Mouse (Mus musculus) adrenal gland, adult (tissue): ENCODE measurements around the gene Atxn7l1.
A peak's percentile ranks its signal among the peaks of the same experiment; 100 is the strongest.
"Not testable (repeated sequence)": the region's sequence is repeated elsewhere in the genome, so short reads cannot be mapped to it uniquely, and the experiment has no call there.

Source experiments
- DNase-seq, 2 experiments: peaks; one replicate each; pipeline ENCODE4 v3.0.0; 2022 to 2023; ENCODE audit warnings: low spot score in 1 of 2; ENCODE audit not compliant: inconsistent age in 2 of 2

Gene Atxn7l1

DNA sequence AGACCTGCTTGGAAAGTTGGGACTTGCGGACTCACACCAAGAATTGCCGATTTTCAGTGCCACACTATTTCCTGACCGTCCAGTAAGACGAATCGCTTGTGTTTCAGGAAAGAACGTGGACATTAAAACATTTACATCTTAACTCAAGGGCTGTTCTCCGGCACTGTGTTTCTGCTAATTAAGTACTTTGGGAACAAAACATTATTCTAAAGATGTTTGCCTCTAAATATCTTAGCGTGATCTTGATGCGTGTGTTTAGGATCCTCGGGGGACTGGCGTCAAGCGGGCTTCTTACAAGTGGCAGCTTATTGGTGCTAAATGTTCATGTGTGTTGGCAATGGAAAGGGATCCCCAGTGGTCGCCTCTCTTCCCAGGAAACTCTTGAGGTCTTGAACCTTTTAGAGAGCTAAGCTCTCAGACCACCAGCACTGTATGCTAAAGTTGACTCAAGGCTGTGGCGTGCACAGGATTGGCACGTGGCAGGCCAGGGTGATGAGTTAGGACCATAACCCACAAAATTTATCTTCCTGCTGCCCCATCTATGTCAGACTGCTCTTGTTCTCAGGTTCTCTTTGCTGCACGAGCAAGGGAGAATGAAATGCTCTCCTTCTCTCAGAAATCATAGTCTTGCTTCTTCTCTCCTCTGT is 2.2 kb downstream of the Atxn7l1 start:
- DNase-seq = no peak

DNA sequence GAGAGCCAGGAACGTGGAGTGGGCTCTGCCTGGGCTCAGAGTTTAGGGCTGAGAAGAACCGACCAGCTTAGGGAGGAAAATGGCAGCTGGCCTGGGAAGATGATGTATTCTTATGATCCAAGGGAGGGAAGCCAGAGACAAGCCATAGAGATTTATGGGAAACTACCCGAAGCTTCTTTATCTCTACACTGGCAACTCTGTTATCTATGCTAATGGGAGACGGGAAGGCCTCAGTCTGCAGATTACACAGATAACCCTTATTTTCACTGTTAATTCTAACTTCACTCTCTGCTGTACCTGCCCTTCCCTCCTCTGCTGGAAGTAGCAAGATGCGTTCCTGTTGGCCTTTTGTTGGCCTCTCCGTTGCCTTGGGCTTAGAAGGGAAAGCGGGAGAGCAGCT is 5.6 kb downstream of the Atxn7l1 start:
- DNase-seq = no peak

DNA sequence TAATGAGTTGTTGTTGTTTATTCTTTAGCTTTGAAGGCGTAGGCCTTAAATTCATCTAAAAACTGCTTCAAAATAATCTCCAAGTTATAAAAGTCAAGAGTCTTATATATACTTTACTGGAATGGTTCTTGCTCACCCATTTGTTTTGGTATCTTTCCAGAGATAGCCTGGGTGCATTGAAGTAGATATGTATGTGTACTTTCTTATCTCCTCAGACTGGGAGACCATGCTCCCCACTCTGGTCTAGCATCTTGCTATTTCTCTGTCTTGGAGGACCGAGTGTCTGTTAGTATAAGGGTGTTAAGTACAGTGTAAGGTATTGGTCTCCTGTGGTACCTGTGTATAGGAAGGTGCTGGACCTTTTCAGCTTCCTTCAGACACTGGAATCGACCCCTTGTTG is 6.4 kb downstream of the Atxn7l1 start:
- DNase-seq = no peak

DNA sequence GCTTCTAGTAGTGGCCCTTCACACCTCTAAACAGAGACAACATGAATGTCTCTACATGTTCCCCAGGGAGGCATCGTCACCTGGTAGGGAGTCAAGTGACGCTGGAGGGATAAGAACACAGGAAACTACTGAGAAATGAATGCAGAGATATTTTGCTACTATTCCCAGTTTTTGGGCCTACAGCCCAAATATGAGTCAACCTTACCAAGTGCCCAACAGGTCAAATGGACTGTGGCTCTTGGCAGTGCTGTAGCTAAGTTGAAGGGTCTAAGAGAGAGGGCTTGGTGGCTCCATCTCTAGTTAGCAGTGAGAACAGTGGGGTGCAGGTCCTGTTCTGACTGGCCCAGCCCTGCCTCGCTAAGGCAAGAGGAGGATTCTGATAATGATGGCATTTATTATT is 7.2 kb downstream of the Atxn7l1 start:
- no peak for DNase-seq

DNA sequence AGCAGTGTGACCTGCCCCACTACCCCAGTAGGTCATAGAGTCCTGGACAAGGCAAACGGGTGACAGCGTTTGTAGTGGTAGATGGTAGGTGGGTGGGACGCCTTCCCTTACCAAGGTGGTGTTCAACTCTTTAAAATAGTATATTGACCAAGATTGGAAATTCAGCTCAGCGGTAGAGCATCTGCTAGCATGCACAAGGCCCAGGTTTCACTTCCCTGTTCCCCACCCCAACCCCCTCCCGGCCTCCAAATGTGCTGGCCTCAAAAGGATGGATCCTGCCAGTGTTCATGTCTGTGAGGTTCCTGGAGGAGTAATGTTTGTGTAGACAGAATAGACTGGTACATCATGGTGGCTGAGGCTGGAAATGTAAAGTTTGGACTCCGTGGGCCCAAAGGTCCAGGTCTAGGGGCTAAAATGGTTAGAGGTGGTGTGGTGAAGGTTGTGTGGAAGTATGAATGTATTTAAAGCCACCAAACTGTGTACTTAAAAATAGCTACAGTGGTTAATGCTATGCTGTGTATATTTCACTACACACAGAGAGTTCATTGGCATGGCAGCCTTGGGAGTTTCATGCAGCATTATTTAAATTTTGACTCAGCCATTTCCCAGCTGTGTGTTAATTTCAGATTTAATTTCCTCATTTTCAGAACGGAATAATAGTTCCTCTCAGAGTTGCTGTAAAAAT is 9.0 kb downstream of the Atxn7l1 start:
- DNase-seq = no peak

DNA sequence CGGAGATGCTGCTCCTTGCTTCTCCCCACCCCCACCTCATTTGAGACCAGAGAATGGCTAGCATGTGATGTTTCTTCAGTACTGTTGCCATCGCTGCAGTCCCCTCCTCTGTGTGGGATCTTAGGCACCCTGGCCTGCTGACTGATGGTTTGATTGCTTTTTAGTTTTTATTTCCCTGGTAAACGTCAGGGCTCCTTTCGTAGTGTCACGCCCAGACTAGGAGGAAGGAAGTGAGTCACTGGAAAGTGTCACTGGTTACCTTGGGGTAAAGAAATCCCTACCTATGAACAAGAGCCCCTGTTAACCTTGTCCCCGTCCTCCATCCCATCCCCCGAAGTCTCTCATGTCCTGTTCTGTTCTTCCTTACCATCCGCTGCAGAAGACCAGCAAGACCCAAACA is 10.8 kb downstream of the Atxn7l1 start:
- DNase-seq = no peak

DNA sequence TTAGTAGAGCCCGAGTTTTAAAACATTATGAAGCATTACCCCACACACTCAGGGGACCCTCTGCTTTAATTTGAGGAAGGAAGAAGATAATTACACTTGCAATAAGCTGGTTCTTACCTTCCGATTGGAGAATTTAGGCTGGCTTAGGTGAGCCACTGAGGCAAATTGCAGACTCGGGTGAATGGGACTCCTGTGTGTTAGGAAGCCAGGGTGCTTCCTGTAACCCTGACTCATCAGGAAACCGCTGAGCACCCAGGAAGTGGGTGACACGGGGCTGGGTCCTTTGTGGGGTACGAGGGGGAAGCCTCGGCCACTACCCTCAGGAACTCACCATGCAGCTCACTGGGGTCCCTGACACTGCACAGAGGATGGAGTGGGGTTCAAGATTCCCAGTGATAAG is 12.9 kb downstream of the Atxn7l1 start:
- no peak for DNase-seq

DNA sequence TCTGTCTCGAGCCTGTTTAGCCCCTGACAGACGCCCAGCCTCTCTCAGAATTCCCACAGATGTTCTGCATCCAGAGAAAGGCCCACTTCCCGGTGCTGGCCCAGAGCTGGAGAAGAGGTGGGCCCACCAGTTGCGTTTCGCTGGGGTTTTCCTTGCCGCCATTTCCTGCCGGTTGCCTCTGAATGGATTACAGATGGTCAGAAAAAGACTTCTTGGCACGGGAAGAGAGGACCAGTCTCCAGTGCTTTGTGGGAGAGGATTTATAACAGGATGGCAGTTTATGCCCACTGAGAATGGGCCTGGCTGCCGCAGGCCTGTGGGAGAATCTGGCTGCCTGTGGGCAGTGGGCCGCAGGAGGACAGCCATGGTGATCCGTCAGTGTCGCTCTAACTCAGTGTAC is 15.0 kb downstream of the Atxn7l1 start:
- no peak for DNase-seq

DNA sequence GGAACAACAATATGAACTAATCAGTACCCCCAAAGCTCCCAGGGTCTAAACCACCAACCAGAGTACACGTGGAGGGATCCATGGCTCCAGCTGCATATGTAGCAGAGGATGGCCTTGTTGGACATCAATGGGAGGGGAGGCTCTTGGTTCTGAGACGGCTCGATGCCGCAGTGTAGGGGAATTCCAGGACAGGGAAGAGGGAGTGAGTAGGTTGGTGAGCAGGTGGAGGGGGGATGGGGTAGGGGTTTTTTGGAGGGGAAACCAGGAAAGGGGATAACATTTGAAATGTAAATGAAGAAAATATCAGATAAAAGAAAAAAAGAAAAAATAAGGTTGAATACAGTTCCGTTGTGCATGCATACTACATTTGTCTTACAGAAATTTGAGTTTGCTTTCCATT is 16.5 kb downstream of the Atxn7l1 start:
- not testable (repeated sequence) for DNase-seq

DNA sequence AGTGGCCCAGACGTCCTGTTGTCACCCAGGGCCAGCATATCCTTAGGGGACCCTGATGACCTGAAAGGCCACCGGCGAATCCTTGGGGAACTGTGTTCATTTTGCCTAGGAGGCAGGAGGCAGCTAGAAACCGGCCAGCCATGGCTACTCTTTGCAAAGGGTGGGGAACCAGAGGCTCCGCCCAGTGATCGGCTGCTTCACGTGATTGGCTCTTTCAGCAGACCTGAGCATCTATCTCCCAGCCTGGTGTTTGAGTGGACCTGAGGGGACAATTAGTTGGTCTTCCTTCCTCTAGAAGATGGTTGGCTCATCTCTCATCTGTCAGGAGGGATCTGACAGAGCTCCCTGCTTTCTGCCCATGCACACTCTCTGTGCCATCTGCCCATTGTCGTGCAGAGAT is 19.2 kb downstream of the Atxn7l1 start:
- DNase-seq = no peak

DNA sequence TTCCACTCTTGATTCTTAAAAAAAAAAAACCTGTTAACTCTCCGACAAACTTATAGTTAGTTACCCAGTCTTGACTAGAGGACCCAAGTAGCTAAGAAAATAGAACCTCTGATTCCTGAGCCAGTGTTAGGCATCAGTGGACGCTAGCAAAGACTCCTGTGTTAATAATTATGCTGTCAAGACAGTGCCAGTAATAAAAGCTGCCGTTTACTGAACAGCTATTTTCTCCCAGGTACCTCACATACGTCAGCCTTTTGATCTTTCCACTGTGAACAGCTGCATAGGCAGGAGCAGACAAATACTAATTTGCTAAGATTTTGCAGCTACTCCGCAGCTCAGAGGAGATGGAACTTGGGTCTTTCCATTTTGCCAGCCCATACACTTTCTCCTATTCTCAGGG is 20.1 kb downstream of the Atxn7l1 start:
- DNase-seq = no peak

DNA sequence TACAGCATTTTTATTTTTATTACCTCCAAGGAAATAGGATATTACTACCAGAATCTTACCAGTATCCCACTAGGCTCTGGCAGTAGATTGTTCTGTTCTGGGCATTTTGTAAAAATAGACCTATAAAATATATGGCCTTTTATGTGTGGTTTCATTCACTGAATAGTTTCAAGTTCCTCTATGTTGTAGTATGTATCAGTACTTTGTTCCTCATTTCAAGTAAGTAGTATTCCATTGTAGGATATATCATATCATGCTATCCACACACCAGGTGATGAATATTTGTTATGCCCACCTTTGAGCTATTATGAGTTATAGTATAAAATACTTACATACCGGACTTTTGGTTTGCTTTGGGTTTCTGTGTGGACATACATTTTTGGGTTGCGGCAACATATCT is 21.0 kb downstream of the Atxn7l1 start:
- no peak for DNase-seq

DNA sequence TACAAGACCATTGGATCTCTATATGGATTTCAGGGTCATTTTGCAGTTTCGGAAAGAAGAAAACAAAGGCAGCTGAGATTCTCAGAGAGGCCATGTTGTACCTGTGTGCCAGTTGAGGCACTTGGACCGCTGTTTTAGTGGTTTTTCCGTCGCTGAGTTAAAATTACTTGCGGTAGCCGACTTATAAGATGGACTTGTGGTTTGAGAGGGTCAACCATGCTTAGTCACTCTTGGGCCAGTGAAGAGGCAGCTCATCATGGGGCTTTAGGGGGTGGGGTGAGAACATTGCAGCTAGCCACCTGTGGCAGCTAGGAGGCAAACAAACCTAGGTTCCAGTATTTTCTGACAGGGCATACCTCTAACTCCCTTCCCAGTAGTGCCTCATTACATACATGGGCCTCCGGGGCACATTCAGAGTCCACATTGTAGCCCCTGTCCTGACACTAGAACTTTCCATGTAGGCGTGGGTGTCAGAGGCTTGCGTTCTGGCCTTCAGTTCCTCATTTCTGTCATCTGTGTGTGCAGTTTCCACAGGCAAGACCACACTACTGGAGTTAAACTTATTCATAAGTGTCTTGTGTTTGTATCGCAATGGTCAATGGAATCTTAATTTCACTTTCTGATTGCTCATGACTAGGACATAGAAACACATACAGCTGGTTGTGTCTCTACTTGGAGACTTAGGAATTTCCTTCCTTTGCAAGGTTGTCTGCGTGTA is 22.4 kb downstream of the Atxn7l1 start:
- no peak for DNase-seq

DNA sequence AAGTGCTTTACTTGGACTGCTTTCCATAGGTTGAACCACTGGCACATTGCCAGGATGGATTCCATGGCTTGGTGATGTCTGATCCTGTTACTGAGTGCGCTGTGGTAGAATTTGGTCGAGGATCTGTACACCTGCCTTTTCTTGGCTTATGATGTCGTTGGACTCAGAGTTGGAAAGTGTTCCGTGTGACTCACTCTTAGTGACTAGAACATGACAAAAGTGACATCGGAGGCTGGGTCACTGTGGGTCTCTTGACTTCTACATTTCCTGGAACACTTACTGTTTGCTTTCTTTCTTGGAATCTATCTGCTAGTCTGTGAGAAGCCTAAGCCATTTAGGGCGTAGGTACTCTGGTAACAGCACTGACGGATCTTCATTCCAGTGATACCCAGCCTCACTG is 23.3 kb downstream of the Atxn7l1 start:
- DNase-seq = peak in 1 of 2 experiments; percentile 65

DNA sequence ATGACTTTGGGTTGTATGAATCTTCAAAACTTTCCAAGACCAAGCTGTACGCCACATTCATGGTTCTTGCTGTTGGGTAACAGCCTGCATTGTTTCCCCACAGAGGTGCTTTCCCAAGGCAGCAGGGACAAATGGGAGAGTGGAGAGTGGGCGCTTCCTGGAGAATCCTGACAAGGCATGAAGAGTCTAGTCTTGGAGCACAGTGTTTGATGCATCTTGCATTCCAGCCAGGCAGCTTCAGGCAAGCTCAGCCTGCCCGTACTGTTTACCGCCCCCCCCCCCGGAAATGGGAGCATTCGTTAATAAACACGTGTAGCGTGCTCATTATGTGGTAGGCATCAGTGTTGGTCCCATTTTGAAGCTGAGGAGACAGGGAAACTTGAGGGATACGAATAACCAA is 25.4 kb downstream of the Atxn7l1 start:
- DNase-seq = no peak

DNA sequence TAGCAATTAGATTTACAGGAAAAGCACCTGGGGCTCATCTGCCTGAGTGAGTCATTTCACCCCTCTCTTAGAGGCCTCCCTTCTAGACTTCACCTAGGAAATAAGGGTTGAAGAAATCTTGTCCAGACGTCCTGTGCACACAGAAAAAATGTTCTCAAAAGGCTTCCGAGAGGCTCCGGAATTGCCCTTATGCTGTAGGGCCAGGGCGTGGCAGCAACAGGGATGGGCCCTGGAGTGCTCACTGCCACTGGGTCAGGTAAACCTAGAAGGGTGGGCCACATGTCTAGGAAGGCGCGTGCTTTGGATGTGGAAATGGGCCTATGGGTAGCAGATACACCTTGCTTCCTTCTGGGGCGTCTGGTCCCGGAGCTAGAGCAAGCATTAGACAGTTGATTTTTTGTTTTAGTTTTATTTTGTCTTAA is 26.2 kb downstream of the Atxn7l1 start:
- peak in 1 of 2 experiments; percentile 45 for DNase-seq

DNA sequence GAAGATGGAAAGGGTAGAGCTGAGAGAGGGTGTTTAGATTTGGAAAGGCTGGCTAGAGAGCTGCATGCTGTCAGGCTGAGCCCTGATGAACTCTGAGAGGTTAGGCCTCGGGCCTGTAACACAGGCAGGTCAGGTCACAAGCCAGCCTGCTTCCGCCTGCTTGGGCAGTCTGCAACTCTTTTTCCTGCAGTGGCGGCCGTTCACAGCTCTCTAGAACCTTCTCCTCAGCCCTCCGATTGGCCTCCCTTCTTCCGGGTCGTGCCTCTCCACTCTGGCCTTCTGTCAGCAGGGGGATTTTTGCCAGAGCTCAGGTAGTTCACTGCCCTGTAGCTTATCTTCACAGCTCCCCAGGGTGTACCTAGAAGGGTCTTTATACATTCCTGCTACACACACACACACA is 26.7 kb downstream of the Atxn7l1 start:
- DNase-seq = no peak

DNA sequence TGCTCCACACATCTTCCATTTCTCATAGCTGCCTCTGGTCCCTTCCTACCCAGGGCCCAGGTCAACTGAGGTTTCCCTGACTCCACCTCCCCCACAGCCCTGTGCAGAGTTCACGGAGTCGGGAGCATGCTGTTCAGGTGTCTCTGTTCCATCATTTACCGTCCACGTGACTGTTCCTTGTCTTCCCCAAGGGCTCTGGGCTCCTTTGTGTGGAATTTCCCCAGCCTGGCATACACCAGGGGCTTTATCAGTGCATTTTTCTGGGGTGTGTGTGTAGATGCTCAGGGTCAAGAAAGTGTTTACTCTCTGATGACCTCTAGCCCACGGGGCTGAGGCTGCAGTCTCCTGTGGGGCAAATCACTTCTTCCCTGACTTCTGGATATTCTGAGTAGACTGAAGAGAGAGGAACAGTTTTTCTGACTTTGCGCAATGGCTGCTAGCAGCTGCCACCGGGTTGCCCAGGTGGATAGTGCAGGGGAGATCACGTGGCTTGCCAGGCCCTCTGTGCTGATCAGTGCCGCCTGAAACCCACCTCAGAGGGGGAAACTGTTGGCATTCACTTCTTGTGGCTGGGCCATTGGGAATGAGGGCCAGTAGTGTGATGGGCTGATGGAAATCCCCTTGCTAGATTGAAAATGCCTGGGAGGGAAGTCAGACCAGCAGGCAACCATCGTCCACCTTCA is 27.3 kb downstream of the Atxn7l1 start:
- peak; percentile 25 to 52 for DNase-seq

DNA sequence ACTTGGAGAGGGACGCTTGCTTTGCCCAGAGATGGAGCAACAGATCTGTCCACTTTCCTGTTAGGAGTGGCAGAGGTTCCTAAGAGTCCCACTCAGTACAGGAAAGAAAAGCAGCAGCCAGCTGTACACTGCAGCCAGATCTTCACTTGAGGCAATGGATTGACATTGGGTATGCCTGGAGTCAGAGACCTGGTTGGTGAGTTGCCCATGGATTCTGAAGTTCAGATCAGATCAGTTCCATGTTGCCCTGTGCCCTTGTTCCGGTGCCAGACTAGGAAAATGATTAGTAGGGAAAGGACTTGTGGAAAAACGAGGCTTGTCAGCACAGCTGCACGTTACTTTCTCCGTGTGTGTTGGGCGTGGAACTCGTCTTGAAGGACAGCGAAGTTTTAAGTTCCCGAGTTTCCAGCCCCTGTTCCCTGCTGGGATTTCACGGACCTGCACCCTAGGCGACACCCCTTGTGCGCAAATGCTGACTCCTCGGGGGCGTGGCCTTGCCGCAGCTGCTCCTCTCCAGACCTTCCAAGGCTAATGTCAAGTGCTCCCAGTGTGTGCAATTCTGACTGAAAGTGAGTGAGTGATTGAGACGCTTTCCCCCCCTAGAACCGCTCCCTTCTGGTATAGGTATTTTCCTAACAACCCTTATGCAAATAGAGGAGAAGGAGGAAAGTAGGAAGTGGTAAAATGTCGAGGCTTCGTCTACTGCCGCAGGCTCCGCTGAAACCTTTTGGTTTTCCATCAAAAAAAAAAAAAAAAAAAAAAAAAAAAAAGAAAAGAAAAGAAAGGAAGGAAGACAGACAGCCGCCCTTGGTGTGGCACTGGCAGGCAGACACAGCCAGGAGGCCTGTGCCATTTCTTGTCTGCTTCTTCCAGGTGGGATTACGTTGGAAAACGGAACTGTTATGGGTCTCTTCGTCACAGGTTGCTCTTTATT is 28.4 kb downstream of the Atxn7l1 start:
- peak; percentile 90 to 95 for DNase-seq

DNA sequence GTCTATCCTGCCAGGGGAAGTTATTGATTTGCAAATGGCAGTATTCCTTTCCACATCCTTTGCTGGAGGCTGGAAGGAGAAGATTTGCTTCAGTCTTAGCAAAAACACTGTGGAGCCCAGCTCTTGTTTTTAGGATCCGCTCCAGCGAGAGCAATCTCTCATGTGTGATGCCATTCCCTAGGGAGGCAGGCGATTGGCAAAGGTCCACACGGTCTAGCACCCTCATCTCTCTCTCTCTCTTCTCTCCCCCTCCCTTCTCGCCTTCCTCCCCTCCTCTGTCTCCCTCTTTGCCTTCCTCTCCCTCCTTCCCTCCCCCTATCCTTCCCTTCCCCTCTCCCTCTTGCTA is 29.0 kb downstream of the Atxn7l1 start:
- peak; percentile 47 to 74 for DNase-seq

DNA sequence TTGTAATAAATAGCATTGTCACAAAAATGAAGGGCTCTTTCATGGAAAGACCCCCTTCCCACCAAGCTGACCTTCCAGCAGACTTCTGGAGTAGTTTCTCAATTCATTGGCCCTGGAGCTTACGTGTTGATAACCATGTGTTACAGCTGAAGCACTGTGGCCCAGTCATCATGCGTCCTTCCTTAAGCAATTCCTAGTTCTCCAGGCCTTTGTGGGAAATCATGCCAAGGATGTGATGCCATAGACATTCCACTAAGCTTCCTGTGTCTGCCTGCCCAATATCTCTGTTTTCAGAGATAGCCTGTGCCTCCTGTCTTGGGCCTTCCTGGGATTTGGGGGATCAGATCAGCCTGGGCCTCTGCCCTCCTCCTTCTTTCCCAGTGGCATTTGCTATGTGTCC is 32.9 kb downstream of the Atxn7l1 start:
- no peak for DNase-seq
